Mouse (Mus musculus) MEL (cell line): ENCODE data around the gene C9. TPM values are rescaled to one million over a fixed set of nuclear protein-coding genes. Genes with fewer than 3 reads are reported as not detected.

Experiments
- DNase-seq: peaks from one replicate; pipeline ENCODE4 v3.0.0; 2011; ENCODE audit warnings: low read depth, low spot score
- H3K27ac ChIP-seq: 2 replicates; pipeline ENCODE4 v1.5.1; 2012; ENCODE audit warnings: low read depth, mild to moderate bottlenecking, control low read depth, low read length, moderate library complexity; ENCODE audit not compliant: control insufficient read depth
- H3K27me3 ChIP-seq, 2 experiments: fragments of 150-350 bp in 1 of 2; sonication (generic) in 1 of 2; 2 replicates each; pipeline ENCODE4 v1.6.1; 2012; ENCODE audit warnings: low read length in 2 of 2, mild to moderate bottlenecking in 2 of 2, improper control_type of control experiment in 1 of 2, moderate library complexity in 1 of 2; ENCODE audit not compliant: insufficient read depth in 2 of 2, control insufficient read depth in 1 of 2
- H3K36me3 ChIP-seq, 2 experiments: 2 replicates each; pipeline ENCODE4 v1.6.1; 2012 to 2014; ENCODE audit warnings: low read length in 2 of 2, improper control_type of control experiment in 1 of 2, inconsistent platforms in 1 of 2, mild to moderate bottlenecking in 1 of 2; ENCODE audit not compliant: insufficient read depth in 2 of 2, control insufficient read depth in 1 of 2
- H3K4me1 ChIP-seq, 2 experiments: fragments of 150-350 bp in 1 of 2; sonication (generic) in 1 of 2; 2 replicates each; pipeline ENCODE4 v1.6.1; 2012; ENCODE audit warnings: low read length in 2 of 2, improper control_type of control experiment in 1 of 2, mild to moderate bottlenecking in 1 of 2; ENCODE audit not compliant: insufficient read depth in 2 of 2, control insufficient read depth in 1 of 2
- H3K4me3 ChIP-seq, 2 experiments: fragments of 150-350 bp in 1 of 2; sonication (generic) in 1 of 2; 2 replicates each; pipeline ENCODE4 v1.5.1; 2012; ENCODE audit warnings: low read depth in 2 of 2, low read length in 2 of 2, mild to moderate bottlenecking in 2 of 2, moderate library complexity in 2 of 2, control low read depth in 1 of 2, improper control_type of control experiment in 1 of 2; ENCODE audit not compliant: control insufficient read depth in 1 of 2, insufficient read depth in 1 of 2
- H3K79me2 ChIP-seq: 2 replicates; pipeline ENCODE4 v1.6.1; 2012; ENCODE audit warnings: mild to moderate bottlenecking, low read length, moderate library complexity; ENCODE audit not compliant: control insufficient read depth, poor library complexity, insufficient read depth
- H3K9ac ChIP-seq: 2 replicates; pipeline ENCODE4 v1.6.1; 2012; ENCODE audit warnings: low read depth, mild to moderate bottlenecking, control low read depth, low read length, moderate library complexity; ENCODE audit not compliant: control insufficient read depth, poor library complexity, severe bottlenecking
- H3K9me3 ChIP-seq: fragments of 150-350 bp; sonication (generic); replicated peaks from 2 replicates; pipeline ENCODE4 v1.6.1; 2012; ENCODE audit warnings: mild to moderate bottlenecking, low read length, improper control_type of control experiment, moderate library complexity; ENCODE audit not compliant: insufficient read depth
- BHLHE40 ChIP-seq: IDR thresholded peaks from 2 replicates; pipeline ENCODE4 v1.6.1; 2012; ENCODE audit warnings: low read depth, mild to moderate bottlenecking, inconsistent platforms, low read length, improper control_type of control experiment, borderline replicate concordance
- CHD1 ChIP-seq: IDR thresholded peaks from 2 replicates; pipeline ENCODE4 v1.6.1; 2012; ENCODE audit warnings: low read depth, mild to moderate bottlenecking, inconsistent platforms, low read length, improper control_type of control experiment
- CTCF ChIP-seq, 3 experiments: IDR thresholded peaks in 2 of 3; conservative IDR thresholded peaks in 1 of 3; 2 replicates each; pipeline ENCODE4 v1.5.1; 2011 to 2012; ENCODE audit warnings: low read length in 3 of 3, low read depth in 2 of 3, mild to moderate bottlenecking in 2 of 3, improper control_type of control experiment in 1 of 3, inconsistent platforms in 1 of 3, mixed read lengths in 1 of 3, moderate library complexity in 1 of 3; ENCODE audit not compliant: control insufficient read depth in 1 of 3, insufficient read depth in 1 of 3, poor library complexity in 1 of 3, severe bottlenecking in 1 of 3
- ELF1 ChIP-seq: IDR thresholded peaks from 2 replicates; pipeline ENCODE4 v1.6.1; 2014; ENCODE audit warnings: low read depth, mild to moderate bottlenecking, inconsistent platforms, low read length, improper control_type of control experiment, moderate library complexity
- EP300 ChIP-seq, 2 experiments: IDR thresholded peaks; 2 replicates each; pipeline ENCODE4 v1.6.1; 2011; ENCODE audit warnings: improper control_type of control experiment in 2 of 2, low read length in 2 of 2, low read depth in 1 of 2, mild to moderate bottlenecking in 1 of 2
- ETS1 ChIP-seq: IDR thresholded peaks from 2 replicates; pipeline ENCODE4 v1.6.1; 2012; ENCODE audit warnings: low read depth, mild to moderate bottlenecking, inconsistent platforms, low read length, improper control_type of control experiment, moderate library complexity
- GATA1 ChIP-seq: IDR thresholded peaks from 2 replicates; pipeline ENCODE4 v1.6.1; 2011; ENCODE audit warnings: low read depth, low read length, improper control_type of control experiment
- KAT2A ChIP-seq: conservative IDR thresholded peaks from 2 replicates; pipeline ENCODE4 v1.6.1; 2012; ENCODE audit warnings: low read depth, low read length, improper control_type of control experiment, inconsistent platforms
- MAFK ChIP-seq: IDR thresholded peaks from 2 replicates; pipeline ENCODE4 v1.6.1; 2011; ENCODE audit warnings: low read depth, mild to moderate bottlenecking, low read length, improper control_type of control experiment, borderline replicate concordance
- MAX ChIP-seq: IDR thresholded peaks from 2 replicates; pipeline ENCODE4 v1.6.1; 2011; ENCODE audit warnings: low read length, improper control_type of control experiment
- MAZ ChIP-seq: IDR thresholded peaks from 2 replicates; pipeline ENCODE4 v1.6.1; 2012; ENCODE audit warnings: low read depth, mild to moderate bottlenecking, inconsistent platforms, low read length, improper control_type of control experiment
- MEF2A ChIP-seq: IDR thresholded peaks from 2 replicates; pipeline ENCODE4 v1.6.1; 2014; ENCODE audit warnings: low read depth, mild to moderate bottlenecking, inconsistent platforms, low read length, improper control_type of control experiment; ENCODE audit not compliant: poor library complexity, insufficient replicate concordance, severe bottlenecking; ENCODE audit errors: extremely low read depth
- MYB ChIP-seq: IDR thresholded peaks from 2 replicates; pipeline ENCODE4 v1.6.1; 2011; ENCODE audit warnings: mild to moderate bottlenecking, low read depth, low read length, improper control_type of control experiment
- NELFE ChIP-seq: IDR thresholded peaks from 2 replicates; pipeline ENCODE4 v1.6.1; 2011; ENCODE audit warnings: low read depth, low read length, improper control_type of control experiment
- NRF1 ChIP-seq: IDR thresholded peaks from 2 replicates; pipeline ENCODE4 v1.6.1; 2014; ENCODE audit warnings: low read depth, mild to moderate bottlenecking, inconsistent platforms, low read length, improper control_type of control experiment, moderate library complexity; ENCODE audit not compliant: poor library complexity, insufficient read depth, severe bottlenecking
- POLR2AphosphoS5 ChIP-seq: IDR thresholded peaks from 2 replicates; pipeline ENCODE4 v1.6.1; 2012; ENCODE audit warnings: low read depth, borderline replicate concordance, mild to moderate bottlenecking, inconsistent platforms, low read length, moderate library complexity, mixed read lengths
- RAD21 ChIP-seq: IDR thresholded peaks from 2 replicates; pipeline ENCODE4 v1.6.1; 2011; ENCODE audit warnings: mild to moderate bottlenecking, low read depth, low read length, improper control_type of control experiment
- RCOR1 ChIP-seq: IDR thresholded peaks from 2 replicates; pipeline ENCODE4 v1.6.1; 2012; ENCODE audit warnings: low read depth, mild to moderate bottlenecking, inconsistent platforms, low read length, improper control_type of control experiment
- SIN3A ChIP-seq: IDR thresholded peaks from 2 replicates; pipeline ENCODE4 v1.6.1; 2012; ENCODE audit warnings: low read length, improper control_type of control experiment, inconsistent platforms
- SMC3 ChIP-seq: IDR thresholded peaks from 2 replicates; pipeline ENCODE4 v1.6.1; 2011; ENCODE audit warnings: low read depth, low read length, improper control_type of control experiment
- TBP ChIP-seq: IDR thresholded peaks from 2 replicates; pipeline ENCODE4 v1.8.0; 2011; ENCODE audit warnings: low read depth, low read length, improper control_type of control experiment
- TCF12 ChIP-seq: IDR thresholded peaks from 2 replicates; pipeline ENCODE4 v1.6.1; 2014; ENCODE audit warnings: low read depth, mild to moderate bottlenecking, inconsistent platforms, low read length, improper control_type of control experiment, moderate library complexity
- USF1 ChIP-seq: IDR thresholded peaks from 2 replicates; pipeline ENCODE4 v1.6.1; 2014; ENCODE audit warnings: low read depth, mild to moderate bottlenecking, inconsistent platforms, low read length, improper control_type of control experiment, moderate library complexity
- ZC3H11A ChIP-seq: IDR thresholded peaks from 2 replicates; pipeline ENCODE4 v1.6.1; 2012; ENCODE audit warnings: low read depth, mild to moderate bottlenecking, inconsistent platforms, low read length, improper control_type of control experiment
- polyA plus RNA-seq, 2 experiments: library from polyadenylated mRNA; stranded (reverse) in 1 of 2; unstranded in 1 of 2; fragments of >175 nt in 1 of 2; fragments of >200 nt in 1 of 2; gene quantifications; 2 replicates each; pipeline versions ENCODE4 v1.2.1 to v1.2.4; 2012; ENCODE audit warnings: low replicate concordance in 2 of 2, low read depth in 1 of 2; ENCODE audit not compliant: insufficient read length in 2 of 2, insufficient read depth in 1 of 2, missing spikeins in 1 of 2
- total RNA-seq: library from RNA; depleted of rRNA; stranded (reverse); fragments of 300-350 nt; gene quantifications from 2 replicates; pipeline ENCODE4 v1.2.3, GENCODE M21; 2012

The C9 gene
- total and polyA plus RNA-seq, 3 experiments: not detected

DNA sequence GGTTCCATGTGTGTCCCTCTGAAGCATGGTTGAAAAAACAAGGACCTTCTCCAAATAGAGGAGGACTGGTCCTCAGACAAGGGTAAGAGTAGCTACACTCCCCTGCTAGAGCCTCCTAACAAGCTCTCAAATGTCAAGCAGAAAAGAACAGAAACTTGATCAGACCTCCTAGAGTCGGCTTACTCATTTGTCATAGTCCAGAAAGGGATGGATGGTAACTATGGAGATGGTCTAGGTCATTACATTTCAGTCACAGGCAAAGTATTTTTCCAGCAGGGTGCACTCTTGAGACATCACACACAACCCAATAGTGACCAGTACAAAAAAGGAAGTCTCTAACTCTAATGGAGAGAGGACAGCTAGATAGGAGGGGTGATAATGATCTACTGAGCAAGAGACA, 55.7 kb downstream of the C9 start:
- peaks cover 0 to 4% of the 10 kb centered on the region in 2 experiments; a peak in 1 of 4 replicates for H3K4me1 ChIP-seq
- TF ChIP-seq GATA1 (peak; percentile 43; the same call in 1 of the 2 replicates), EP300 (IDR thresholded peaks at IDR 0.05; ENCODE audit: low read depth in 1 of 2, low read length in 2 of 2) (0 out of 4 replicates have a peak, but pooled peaks of 1 of the 2 experiments have one; percentile 7), ZC3H11A (peak; percentile 83), CTCF (IDR thresholded peaks at IDR 0.05 in 2 of 3, conservative IDR thresholded peaks at IDR 0.05 in 1 of 3; ENCODE audit: control insufficient read depth in 1 of 3, insufficient read depth in 1 of 3, low read depth in 2 of 3, low read length in 3 of 3, poor library complexity in 1 of 3, severe bottlenecking in 1 of 3) (peak in 1 of 3 experiments; percentile 60; a peak in 2 of 6 replicates), SIN3A (no peak), ELF1 (no peak), NELFE (no peak), TCF12 (no peak), SMC3 (peak; percentile 75), MAFK (no peak), RAD21 (peak; percentile 66)
- no peaks in the 10 kb centered on the region for H3K79me2 ChIP-seq
- no peak overlapping the region for H3K9ac ChIP-seq
- H3K4me3 ChIP-seq: no peak overlapping the region
- no peaks in the 10 kb centered on the region for H3K36me3 ChIP-seq
- no peaks in the 10 kb centered on the region for H3K27me3 ChIP-seq
- peak; percentile 27 for DNase-seq
- no peaks in the 10 kb centered on the region for H3K9me3 ChIP-seq
- H3K27ac ChIP-seq: no peak overlapping the region

DNA sequence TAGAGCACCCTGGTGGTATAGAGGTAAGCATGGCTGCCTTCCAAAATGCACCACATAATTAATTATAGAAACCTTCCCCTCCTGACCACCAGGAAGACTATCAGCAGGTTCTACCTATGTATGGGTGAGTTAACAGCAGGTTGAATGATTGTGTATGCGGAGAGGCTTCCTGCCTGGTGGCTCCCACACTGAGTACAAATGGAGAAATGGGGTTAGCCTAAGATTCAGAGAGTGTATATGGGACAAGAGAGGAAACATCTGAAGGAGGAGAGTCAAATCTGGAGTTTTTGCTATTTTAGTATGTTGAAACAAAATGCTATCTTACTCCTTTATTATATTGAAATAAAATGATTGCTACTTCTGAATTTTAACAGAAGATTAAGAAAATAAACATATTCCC, 72.4 kb downstream of the C9 start:
- Histone ChIP-seq H3K4me3 (no peak overlapping the region), H3K9ac (no peak overlapping the region), H3K9me3 (no peaks in the 10 kb centered on the region)

More for the DNA sequence above, 72.4 kb downstream of the C9 start:
- H3K27me3 ChIP-seq: no peaks in the 10 kb centered on the region
- DNase-seq: no peak
- H3K4me1 ChIP-seq: peaks cover 8 to 9% of the 10 kb centered on the region in 2 experiments
- H3K27ac ChIP-seq: no peak overlapping the region
- peaks cover 0 to 21% of the 10 kb centered on the region in 2 experiments; a peak in 2 of 4 replicates for H3K36me3 ChIP-seq
- H3K79me2 ChIP-seq: no peaks in the 10 kb centered on the region; the same call in 1 of the 2 replicates
- TF ChIP-seq MYB: no peak
- no peak for TF ChIP-seq KAT2A
- TF ChIP-seq CHD1: no peak
- no peak for TF ChIP-seq GATA1
- no peak for TF ChIP-seq POLR2AphosphoS5
- no peak for TF ChIP-seq TBP
- TF ChIP-seq RCOR1: no peak
- no peak for TF ChIP-seq MAZ
- TF ChIP-seq ELF1: no peak
- no peak for TF ChIP-seq NRF1
- no peak for TF ChIP-seq CTCF (IDR thresholded peaks at IDR 0.05 in 2 of 3, conservative IDR thresholded peaks at IDR 0.05 in 1 of 3; ENCODE audit: control insufficient read depth in 1 of 3, insufficient read depth in 1 of 3, low read depth in 2 of 3, low read length in 3 of 3, poor library complexity in 1 of 3, severe bottlenecking in 1 of 3)
- TF ChIP-seq BHLHE40: no peak
- TF ChIP-seq MEF2A: no peak
- no peak for TF ChIP-seq MAFK
- no peak for TF ChIP-seq MAX
- no peak for TF ChIP-seq ETS1
- TF ChIP-seq USF1: no peak
